Mouse (Mus musculus): ENCODE results near the gene Aqp7.

GRCm38 (mm10) chr4:41047524-41048271 lies at the start of gene Aqp7:
- TF ChIP-seq CTCF (IDR thresholded peaks at IDR 0.05; ENCODE audit: borderline replicate concordance, control insufficient read depth, extremely low read depth, insufficient read depth, low read length, poor library complexity) (no peak), POLR2A (IDR thresholded peaks at IDR 0.05; ENCODE audit: control insufficient read depth, extremely low read depth, insufficient read depth, low read length, poor library complexity) (no peak)

All from thymus, adult 2 months (tissue).